Mouse (Mus musculus) liver, postnatal 0 days (tissue): Measurements from ENCODE around the gene Aff3.

Experiments
- CTCF ChIP-seq: sonication (generic); IDR thresholded peaks from 2 replicates; pipeline ENCODE4 v1.5.1; 2016; ENCODE audit warnings: antibody characterized with exemption, low read depth
- EP300 ChIP-seq: IDR thresholded peaks from 2 replicates; pipeline ENCODE4 v1.6.1; 2016; ENCODE audit warnings: antibody characterized with exemption, low read depth, mild to moderate bottlenecking

GRCm38 (mm10) chr1:38367404-38368080 is 297.2 kb downstream of the Aff3 start:
- TF ChIP-seq CTCF (no peak), EP300 (no peak)
